Mouse (Mus musculus) bone marrow macrophage, adult 2 months (primary cell): ENCODE data around the gene Gm7879.

Source experiments
- CTCF ChIP-seq: IDR thresholded peaks from 2 replicates; pipeline ENCODE4 v1.5.1; 2012; ENCODE audit warnings: low read depth, mild to moderate bottlenecking, low read length, moderate library complexity
- POLR2A ChIP-seq: IDR thresholded peaks from 2 replicates; pipeline ENCODE4 v1.6.1; 2012; ENCODE audit warnings: mild to moderate bottlenecking, low read depth, low read length, borderline replicate concordance

DNA sequence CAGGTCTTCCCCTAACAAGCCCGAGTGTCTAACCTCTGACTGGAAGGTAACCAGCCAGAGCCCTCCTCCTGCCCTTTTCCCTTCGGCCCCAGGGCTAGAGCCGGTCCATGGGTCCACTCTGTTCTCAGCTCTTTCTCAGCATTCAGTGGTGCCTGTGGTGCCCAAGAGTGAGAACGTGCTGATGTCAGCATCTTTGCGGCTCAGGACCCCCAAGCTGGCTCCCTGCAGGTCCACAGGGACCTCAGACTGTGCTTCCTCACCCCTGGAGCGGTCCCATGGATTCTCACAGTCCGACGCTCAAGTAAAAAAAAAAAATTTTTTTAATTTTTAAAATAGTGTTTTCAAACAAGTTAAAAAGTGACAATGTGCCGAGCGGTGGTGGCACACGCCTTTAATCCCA is 8.9 kb downstream of the Gm7879 start:
- no peak for TF ChIP-seq CTCF
- no peak for TF ChIP-seq POLR2A
